Mouse (Mus musculus) thymus, postnatal 36 days (tissue): ENCODE data around the gene Sncb.

ENCODE experiments used
- DNase-seq, 2 experiments: peaks; one replicate each; pipeline ENCODE4 v3.0.0; 2022; ENCODE audit warnings: mixed read lengths in 2 of 2

The Sncb gene

GRCm38 (mm10) chr13:54748190-54748589 lies 18.2 kb downstream of the Sncb start:
- no peak for DNase-seq

GRCm38 (mm10) chr13:54746896-54747295 lies 19.5 kb downstream of the Sncb start:
- no peak for DNase-seq

- no peak for DNase-seq
Observed at GRCm38 (mm10) chr13:54746110-54746509, 20.3 kb downstream of the Sncb start.

- no peak for DNase-seq
Observed at GRCm38 (mm10) chr13:54738213-54738601, 28.2 kb downstream of the Sncb start.

GRCm38 (mm10) chr13:54737488-54738212 lies 28.7 kb downstream of the Sncb start:
- no peak for DNase-seq

- DNase-seq, result no peak
Observed at GRCm38 (mm10) chr13:54736931-54737330, 29.5 kb downstream of the Sncb start.

- DNase-seq, result no peak
Observed at GRCm38 (mm10) chr13:54726131-54726530, 40.3 kb downstream of the Sncb start.

GRCm38 (mm10) chr13:54723143-54723542 lies 43.3 kb downstream of the Sncb start:
- DNase-seq, result no peak

- DNase-seq, result peak; percentile 37
Observed at GRCm38 (mm10) chr13:54716916-54717315, 49.5 kb downstream of the Sncb start.

GRCm38 (mm10) chr13:54714996-54715395 lies 51.4 kb downstream of the Sncb start:
- DNase-seq, result no peak

GRCm38 (mm10) chr13:54714393-54714792 lies 52.0 kb downstream of the Sncb start:
- DNase-seq, result no peak

- no peak for DNase-seq
Observed at GRCm38 (mm10) chr13:54710866-54711265, 55.5 kb downstream of the Sncb start.
